Mouse (Mus musculus) brain, embryonic 14.5 days (tissue): ENCODE results near the gene Col4a1.

Experiments
- CTCF ChIP-seq: fragments of 200-500 bp; IDR thresholded peaks from 2 replicates; pipeline ENCODE4 v1.5.1; 2012; ENCODE audit warnings: inconsistent platforms, mild to moderate bottlenecking, moderate library complexity, borderline replicate concordance; ENCODE audit not compliant: insufficient read depth, insufficient read length; ENCODE audit errors: extremely low read depth
- POLR2A ChIP-seq: fragments of 200-500 bp; IDR thresholded peaks from 2 replicates; pipeline ENCODE4 v1.6.1; 2012; ENCODE audit warnings: mild to moderate bottlenecking, inconsistent platforms, borderline replicate concordance; ENCODE audit not compliant: poor library complexity, insufficient read depth, insufficient read length, severe bottlenecking; ENCODE audit errors: extremely low read depth

DNA sequence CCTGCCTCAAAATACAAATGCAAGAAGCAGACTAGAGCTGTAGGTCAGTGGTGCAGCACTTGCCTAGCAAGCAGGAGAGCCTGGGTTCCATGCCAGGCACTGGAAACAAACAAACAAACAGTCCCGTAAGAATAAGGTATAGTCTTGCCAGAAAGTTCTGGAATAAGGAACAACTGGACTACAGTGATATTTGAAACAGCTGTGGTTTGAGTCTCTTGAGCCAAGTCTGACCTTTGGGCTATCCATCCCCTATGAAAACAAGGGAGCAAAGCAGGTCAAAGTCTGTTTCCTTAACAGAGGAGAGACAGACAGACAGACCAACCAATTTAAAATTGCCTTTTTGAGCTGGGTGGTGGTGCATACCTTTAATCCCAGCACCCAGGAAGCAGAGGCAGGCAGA lies 11.1 kb upstream of the Col4a1 start:
- TF ChIP-seq CTCF (no peak), POLR2A (no peak)
